Mouse (Mus musculus) intestine, postnatal 0 days (tissue): ENCODE results near the gene Mfrp. TPM values are rescaled to one million over a fixed set of nuclear protein-coding genes. Genes with fewer than 3 reads are reported as not detected.
A peak's percentile ranks its signal among the peaks of the same experiment; 100 is the strongest.

Source experiments
- ATAC-seq: fragments of 200-750 bp; cut with Nextera tagmentation; 2 replicates; pipeline ENCODE4 v1.8.0; 2017; ENCODE audit warnings: mild to moderate bottlenecking, moderate TSS enrichment, moderate library complexity
- H3K27ac ChIP-seq: fragments of 300-500 bp; sonication (generic); 2 replicates; pipeline ENCODE4 v1.5.1; 2014; ENCODE audit warnings: mild to moderate bottlenecking, low read depth, low read length, moderate library complexity
- H3K27me3 ChIP-seq: fragments of 300-500 bp; sonication (generic); replicated peaks from 2 replicates; pipeline ENCODE4 v1.6.1; 2014; ENCODE audit warnings: low read length, mixed read lengths; ENCODE audit not compliant: control insufficient read depth, insufficient read depth
- H3K36me3 ChIP-seq: fragments of 300-500 bp; sonication (generic); 2 replicates; pipeline ENCODE4 v1.6.1; 2014; ENCODE audit warnings: mild to moderate bottlenecking, moderate library complexity; ENCODE audit not compliant: control insufficient read depth, insufficient read depth
- H3K4me1 ChIP-seq: fragments of 300-500 bp; sonication (generic); replicated peaks from 2 replicates; pipeline ENCODE4 v1.6.1; 2014; ENCODE audit warnings: antibody characterized with exemption, low read length, mixed read lengths; ENCODE audit not compliant: control insufficient read depth, insufficient read depth
- H3K4me2 ChIP-seq: fragments of 300-500 bp; sonication (generic); replicated peaks from 2 replicates; pipeline ENCODE4 v1.6.1; 2014; ENCODE audit warnings: low read depth, mild to moderate bottlenecking, moderate library complexity
- H3K4me3 ChIP-seq: fragments of 300-500 bp; sonication (generic); 2 replicates; pipeline ENCODE4 v1.5.1; 2014; ENCODE audit warnings: low read depth, low read length
- H3K9ac ChIP-seq: fragments of 300-500 bp; sonication (generic); 2 replicates; pipeline ENCODE4 v1.6.1; 2014; ENCODE audit warnings: mild to moderate bottlenecking, low read depth, low read length
- H3K9me3 ChIP-seq: fragments of 300-500 bp; sonication (generic); 2 replicates; pipeline ENCODE4 v1.6.1; 2016; ENCODE audit warnings: mixed run types; ENCODE audit not compliant: control insufficient read depth
- CTCF ChIP-seq: sonication (generic); IDR thresholded peaks from 2 replicates; pipeline ENCODE4 v1.5.1; 2016; ENCODE audit warnings: low read depth, mild to moderate bottlenecking, control low read depth, antibody characterized with exemption, moderate library complexity
- WGBS: fragments of 180-500 bp; shearing (Covaris S2); extraction: QIAGEN DNeasy Blood & Tissue Kit; methylation state at CpG from one replicate; pipeline ENCODE4 v1.1.7; 2014; 5-methylcytosine and 5-hydroxymethylcytosine counted together
- polyA plus RNA-seq: library from polyadenylated mRNA; unstranded; fragments of >200 nt; fragmentation: Nextera tagmentation; extraction: Ambion mirVana; gene quantifications from 2 replicates; pipeline ENCODE4 v1.2.1, GENCODE M21; 2015

Gene Mfrp
- polyA plus RNA-seq, 1 experiment from 2014 or later = 0.05 TPM

DNA sequence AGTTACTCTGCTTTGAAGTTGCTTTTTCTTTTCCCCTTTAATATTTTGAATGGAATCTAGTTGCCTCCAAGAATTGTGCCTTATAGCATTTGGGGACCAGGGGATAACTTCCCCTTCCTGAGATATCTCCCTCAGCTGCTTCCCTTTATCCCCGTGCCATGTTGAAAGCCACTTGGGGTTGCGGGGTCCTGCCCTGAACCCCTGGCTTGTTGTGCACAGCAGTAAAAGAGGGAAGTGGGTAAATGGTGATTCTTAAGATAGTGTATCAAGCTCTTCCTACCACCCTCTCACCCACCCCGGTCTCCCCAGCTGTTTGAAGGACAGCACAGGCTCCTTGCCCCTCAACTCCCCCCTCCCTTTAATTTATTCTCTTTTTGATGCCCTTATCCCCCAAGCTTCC lies 6.8 kb upstream of the Mfrp start:
- H3K27ac ChIP-seq = no peak overlapping the region
- H3K9me3 ChIP-seq = no peaks in the 10 kb centered on the region
- no peaks in the 10 kb centered on the region for H3K27me3 ChIP-seq
- no peak overlapping the region for H3K4me2 ChIP-seq
- H3K4me1 ChIP-seq = no peaks in the 10 kb centered on the region
- no peak for TF ChIP-seq CTCF
- H3K4me3 ChIP-seq = no peak overlapping the region
- ATAC-seq = no peak
- 91% methylated on average over 3 of the region's 3 CpGs for WGBS
- H3K9ac ChIP-seq = no peak overlapping the region
- H3K36me3 ChIP-seq = peaks cover 22% of the 10 kb centered on the region

DNA sequence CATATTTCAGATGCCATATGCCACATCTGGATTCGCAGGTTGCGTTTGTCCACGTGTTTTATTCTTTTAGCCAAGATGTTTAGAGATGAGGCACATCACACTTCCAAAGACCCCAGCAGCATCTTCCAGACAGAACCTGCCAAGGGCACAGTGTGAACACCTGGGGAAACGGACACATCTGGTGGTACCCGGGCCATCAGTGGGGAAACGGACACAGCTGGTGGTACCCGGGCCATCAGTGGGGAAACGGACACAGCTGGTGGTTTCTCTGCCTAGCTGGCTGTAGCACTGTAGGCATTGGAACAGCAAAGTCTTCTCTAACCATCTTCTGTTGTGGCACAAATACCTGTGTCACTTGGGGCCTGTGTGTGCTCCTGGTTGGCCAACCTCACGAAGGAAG lies 5.7 kb upstream of the Mfrp start:
- no peak overlapping the region for H3K4me2 ChIP-seq
- H3K27me3 ChIP-seq = no peaks in the 10 kb centered on the region
- no peak overlapping the region for H3K27ac ChIP-seq
- TF ChIP-seq CTCF = no peak
- no peak for ATAC-seq
- 93% methylated on average over 9 of the region's 9 CpGs for whole genome bisulfite sequencing
- no peaks in the 10 kb centered on the region for H3K9me3 ChIP-seq
- peaks cover 22% of the 10 kb centered on the region for H3K36me3 ChIP-seq
- no peak overlapping the region for H3K9ac ChIP-seq
- H3K4me1 ChIP-seq = no peaks in the 10 kb centered on the region
- H3K4me3 ChIP-seq = no peak overlapping the region

DNA sequence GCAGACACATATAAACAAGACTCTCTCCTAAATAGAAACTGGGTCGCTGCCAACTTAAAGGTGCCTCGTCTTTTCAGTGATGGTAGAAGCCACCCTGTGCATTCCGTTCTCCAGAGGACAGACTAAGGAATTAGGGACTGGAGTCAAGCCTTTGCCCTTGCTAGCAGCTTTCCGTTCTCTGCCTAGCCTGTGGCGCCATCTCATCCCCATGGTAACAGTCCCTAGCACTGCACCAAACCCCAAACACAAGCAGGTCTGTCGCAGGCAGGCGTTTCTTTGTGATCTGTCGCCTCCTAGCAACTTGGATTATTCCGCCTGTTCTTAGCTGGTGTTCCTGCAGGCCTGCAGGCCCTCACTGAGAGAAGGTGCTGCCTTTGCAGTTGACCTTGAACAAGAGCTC lies 5.0 kb upstream of the Mfrp start:
- peaks cover 17% of the 10 kb centered on the region for H3K36me3 ChIP-seq
- no peak overlapping the region for H3K27ac ChIP-seq
- no peaks in the 10 kb centered on the region for H3K27me3 ChIP-seq
- no peaks in the 10 kb centered on the region for H3K9me3 ChIP-seq
- TF ChIP-seq CTCF = no peak
- ATAC-seq = no peak
- no peak overlapping the region for H3K9ac ChIP-seq
- no peak overlapping the region for H3K4me2 ChIP-seq
- no peaks in the 10 kb centered on the region for H3K4me1 ChIP-seq
- WGBS = 51% methylated on average over 9 of the region's 9 CpGs
- no peak overlapping the region for H3K4me3 ChIP-seq

DNA sequence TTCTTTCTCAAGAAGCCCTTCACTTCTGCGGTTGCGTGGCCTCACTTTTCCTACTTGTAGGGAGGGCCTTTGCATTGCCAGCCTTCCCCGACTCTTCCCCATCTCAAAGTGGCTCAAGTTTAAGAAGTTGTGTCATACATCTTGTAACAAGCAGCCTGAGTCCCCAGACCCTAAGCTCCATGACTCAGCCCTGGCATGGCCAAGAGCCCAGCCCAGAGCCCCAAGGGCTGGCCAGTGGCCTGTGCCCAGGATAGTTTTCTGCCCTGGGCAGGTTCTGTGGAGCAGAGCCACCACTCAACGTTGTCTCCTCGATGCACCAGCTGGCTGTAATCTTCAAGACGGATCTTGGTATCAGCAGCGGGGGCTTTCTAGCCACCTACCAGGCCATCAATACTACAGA lies 3.4 kb downstream of the Mfrp start:
- peaks cover 11% of the 10 kb centered on the region; the same call in 1 of the 2 replicates for H3K36me3 ChIP-seq
- H3K4me1 ChIP-seq = no peaks in the 10 kb centered on the region
- no peaks in the 10 kb centered on the region for H3K27me3 ChIP-seq
- 87% methylated on average over 7 of the region's 7 CpGs for WGBS
- H3K27ac ChIP-seq = no peak overlapping the region
- ATAC-seq = no peak
- no peak for TF ChIP-seq CTCF
- H3K4me3 ChIP-seq = no peak overlapping the region
- H3K9me3 ChIP-seq = no peaks in the 10 kb centered on the region
- H3K9ac ChIP-seq = no peak overlapping the region
- H3K4me2 ChIP-seq = no peak overlapping the region

DNA sequence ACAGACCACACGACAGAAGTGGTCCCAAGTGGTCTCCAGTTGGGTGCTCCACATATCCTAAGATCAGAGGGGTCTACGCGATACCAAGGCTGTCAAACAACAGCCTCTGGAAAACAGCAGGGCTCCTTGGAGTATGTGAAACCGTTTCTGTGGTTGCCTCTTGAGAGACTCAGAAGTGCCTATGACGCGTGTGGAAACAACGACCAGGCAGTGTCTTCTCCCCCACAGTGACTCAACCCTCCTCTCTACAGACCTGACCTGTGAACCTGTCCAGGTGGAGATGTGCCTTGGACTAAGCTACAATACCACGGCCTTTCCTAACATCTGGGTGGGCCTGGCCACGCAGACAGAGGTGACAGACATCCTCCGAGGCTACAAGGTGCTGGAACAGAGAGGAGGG lies 4.3 kb downstream of the Mfrp start:
- no peaks in the 10 kb centered on the region for H3K4me1 ChIP-seq
- WGBS = 79% methylated on average over 10 of the region's 10 CpGs

DNA sequence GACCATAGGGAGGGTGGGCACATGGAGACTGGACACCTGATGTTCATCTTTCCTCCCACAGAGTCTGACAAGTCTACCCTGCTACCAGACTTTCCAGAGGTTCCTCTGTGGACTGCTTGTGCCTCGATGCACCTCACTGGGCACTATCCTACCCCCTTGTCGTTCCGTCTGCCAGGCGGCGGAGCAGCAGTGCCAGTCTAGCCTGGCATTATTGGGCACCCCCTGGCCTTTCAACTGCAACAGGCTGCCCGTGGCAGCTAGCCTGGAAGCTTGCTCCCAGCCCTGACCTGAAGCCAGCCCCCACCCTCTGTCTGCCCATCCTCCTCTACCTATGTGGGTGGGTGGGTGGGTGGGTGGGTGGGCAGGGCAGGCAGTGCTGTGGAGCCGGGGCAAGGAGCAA lies 4.7 kb downstream of the Mfrp start:
- no peak overlapping the region for H3K9ac ChIP-seq
- 89% methylated on average over 7 of the region's 7 CpGs for WGBS
- peak overlapping the region; percentile 17; the same call in 1 of the 2 replicates for H3K27ac ChIP-seq
- H3K4me3 ChIP-seq = no peak overlapping the region
- H3K4me1 ChIP-seq = no peaks in the 10 kb centered on the region
- no peak for ATAC-seq
- no peak overlapping the region for H3K4me2 ChIP-seq
- no peaks in the 10 kb centered on the region for H3K9me3 ChIP-seq
- no peak for TF ChIP-seq CTCF
- H3K36me3 ChIP-seq = peaks cover 11% of the 10 kb centered on the region; the same call in 1 of the 2 replicates
- H3K27me3 ChIP-seq = no peaks in the 10 kb centered on the region

More for the DNA sequence above, 4.3 kb downstream of the Mfrp start:
- no peaks in the 10 kb centered on the region for H3K9me3 ChIP-seq
- H3K4me3 ChIP-seq = no peak overlapping the region
- peaks cover 11% of the 10 kb centered on the region; the same call in 1 of the 2 replicates for H3K36me3 ChIP-seq
- TF ChIP-seq CTCF = no peak
- no peak overlapping the region for H3K4me2 ChIP-seq
- no peak for ATAC-seq
- H3K27ac ChIP-seq = no peak overlapping the region
- H3K9ac ChIP-seq = no peak overlapping the region
- no peaks in the 10 kb centered on the region for H3K27me3 ChIP-seq

DNA sequence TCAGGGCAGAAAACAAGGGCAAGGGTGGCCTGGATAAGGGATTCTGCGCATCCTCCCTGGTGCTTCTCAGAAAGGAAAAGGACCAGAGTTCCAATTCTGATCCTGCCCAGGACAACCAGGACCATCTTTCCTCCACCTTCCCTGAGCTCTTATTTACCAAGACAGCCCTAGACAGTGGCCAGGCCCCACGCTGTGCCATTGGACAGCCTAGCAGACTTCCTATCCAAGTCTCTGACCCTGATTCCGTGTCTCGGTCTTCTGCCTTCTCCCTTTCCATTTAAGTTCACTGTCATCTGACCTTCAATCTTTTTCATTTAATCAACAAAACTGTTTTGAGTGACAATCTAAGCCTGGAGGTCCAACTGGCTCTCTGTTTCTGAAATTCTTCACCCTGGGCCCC lies 5.1 kb downstream of the Mfrp start:
- H3K27ac ChIP-seq = peak overlapping the region; percentile 17; the same call in 1 of the 2 replicates
- TF ChIP-seq CTCF = no peak
- no peak for ATAC-seq

More for the DNA sequence above, 5.1 kb downstream of the Mfrp start:
- 70% methylated on average over 4 of the region's 4 CpGs for WGBS
- Histone ChIP-seq H3K4me1 (no peaks in the 10 kb centered on the region), H3K9me3 (no peaks in the 10 kb centered on the region), H3K9ac (no peak overlapping the region), H3K4me2 (peak overlapping the region; percentile 43; the same call in 1 of the 2 replicates), H3K27me3 (no peaks in the 10 kb centered on the region), H3K4me3 (no peak overlapping the region), H3K36me3 (peaks cover 11% of the 10 kb centered on the region; the same call in 1 of the 2 replicates)
